Mouse (Mus musculus) c-Kit-negative CD71-positive TER-119-positive erythroid progenitor cells, embryonic 14.5 days (primary cell): ENCODE results near the gene Ncor2.

Source experiments
- DNase-seq: peaks from one replicate; pipeline ENCODE4 v3.0.0-alpha.2; 2013; ENCODE audit warnings: low read depth, low spot score

The Ncor2 gene

DNA sequence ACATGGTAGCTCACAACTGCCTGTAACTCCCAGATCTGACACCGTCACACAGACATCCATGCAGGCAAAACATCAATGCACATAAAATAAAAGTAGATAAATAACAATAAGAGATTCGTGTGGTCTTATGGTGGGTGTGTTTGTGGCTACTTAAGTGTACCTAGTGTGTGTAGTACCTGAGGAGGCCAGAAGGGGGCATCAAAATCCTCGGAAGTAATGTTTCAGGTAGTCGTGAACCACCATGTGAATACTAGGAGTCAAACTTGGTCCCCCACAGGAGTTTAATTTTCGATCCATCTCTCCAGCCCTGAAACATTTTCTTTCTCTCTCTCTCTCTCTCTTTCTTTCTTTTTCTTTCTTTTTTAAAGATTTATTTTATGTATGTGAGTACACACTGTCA, 192.8 kb downstream of the Ncor2 start:
- peak; percentile 8 for DNase-seq

- no peak for DNase-seq
Observed at GRCm38 (mm10) chr5:124969790-124970189, 209.2 kb downstream of the Ncor2 start.
